Mouse (Mus musculus) embryonic facial prominence, embryonic 15.5 days (tissue): ENCODE measurements at regions not wholly inside any gene's neighbourhood (a gene's known extent, or its start where the extent isn't known, plus 50 kb on each side); places are given as distances from the start of the nearest gene placed in this dataset.
A peak's percentile ranks its signal among the peaks of the same experiment; 100 is the strongest.

ENCODE experiments used
- ATAC-seq: fragments of 200-750 bp; cut with Nextera tagmentation; 2 replicates; pipeline ENCODE4 v1.8.0; 2017; ENCODE audit warnings: low read depth, moderate TSS enrichment; ENCODE audit not compliant: insufficient number of reproducible peaks, low FRiP score, low TSS enrichment
- H3K27ac ChIP-seq: fragments of 300-500 bp; sonication (generic); replicated peaks from 2 replicates; pipeline ENCODE4 v1.5.1; 2015; ENCODE audit warnings: mild to moderate bottlenecking, inconsistent platforms
- H3K27me3 ChIP-seq: fragments of 300-500 bp; sonication (generic); 2 replicates; pipeline ENCODE4 v1.6.1; 2015; ENCODE audit warnings: inconsistent platforms
- H3K36me3 ChIP-seq: fragments of 300-500 bp; sonication (generic); 2 replicates; pipeline ENCODE4 v1.6.1; 2015; ENCODE audit warnings: mild to moderate bottlenecking, inconsistent platforms
- H3K4me1 ChIP-seq: fragments of 300-500 bp; sonication (generic); 2 replicates; pipeline ENCODE4 v1.6.1; 2015; ENCODE audit warnings: inconsistent platforms
- H3K4me2 ChIP-seq: fragments of 300-500 bp; sonication (generic); replicated peaks from 2 replicates; pipeline ENCODE4 v1.6.1; 2015; ENCODE audit warnings: mild to moderate bottlenecking, inconsistent platforms
- H3K4me3 ChIP-seq: fragments of 300-500 bp; sonication (generic); replicated peaks from 2 replicates; pipeline ENCODE4 v1.5.1; 2015; ENCODE audit warnings: mild to moderate bottlenecking, inconsistent platforms
- H3K9ac ChIP-seq: fragments of 300-500 bp; sonication (generic); 2 replicates; pipeline ENCODE4 v1.6.1; 2015; ENCODE audit warnings: inconsistent platforms
- H3K9me3 ChIP-seq: fragments of 300-500 bp; sonication (generic); replicated peaks from 2 replicates; pipeline ENCODE4 v1.6.1; 2016; ENCODE audit warnings: inconsistent platforms
- WGBS: fragments of 180-500 bp; shearing (Covaris S2); methylation state at CpG from one replicate; pipeline ENCODE4 v1.1.7; 2015; 5-methylcytosine and 5-hydroxymethylcytosine counted together

DNA sequence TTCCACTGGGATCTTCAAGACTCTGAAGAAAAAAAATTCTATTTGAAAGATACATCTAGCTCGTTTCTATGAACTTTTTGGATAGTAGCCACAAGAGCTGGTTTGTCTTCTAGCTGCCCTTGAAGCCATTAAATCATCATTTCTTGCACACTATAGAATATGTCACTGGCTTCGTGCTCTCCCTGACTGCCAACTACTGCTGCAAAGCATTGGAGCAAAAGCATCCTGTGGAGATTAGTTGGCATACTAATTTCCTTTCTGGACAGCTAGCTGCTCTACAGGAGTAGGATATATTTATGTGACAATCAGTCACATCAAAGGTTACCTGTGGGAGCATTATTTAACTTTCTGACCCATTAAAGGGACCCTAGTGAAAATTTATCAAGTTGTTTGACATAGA, 243.1 kb downstream of the Pdgfc start:
- H3K36me3 ChIP-seq, result no peaks in the 10 kb centered on the region

DNA sequence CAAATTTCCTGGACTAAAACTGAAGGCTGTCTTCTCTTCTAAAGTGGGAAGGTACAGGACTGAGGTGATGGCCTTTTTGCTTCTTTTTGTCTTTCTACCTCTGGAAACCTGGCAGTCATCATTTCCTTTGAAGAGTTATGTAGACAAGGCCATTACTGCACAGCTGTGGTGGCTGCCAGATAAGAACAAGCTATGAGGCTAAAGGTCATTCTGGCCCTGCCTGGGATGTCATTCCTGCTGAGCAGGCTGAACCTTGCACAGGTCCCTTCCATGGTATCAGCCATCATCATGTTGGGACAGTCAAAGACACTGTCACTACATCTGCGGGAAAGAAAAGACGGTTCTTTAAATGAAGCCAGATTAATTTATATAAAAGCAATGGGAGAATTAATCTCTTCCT, 253.5 kb downstream of the Pdgfc start:
- no peak for ATAC-seq
- Histone ChIP-seq H3K9ac (no peak overlapping the region), H3K36me3 (no peaks in the 10 kb centered on the region), H3K9me3 (no peaks in the 10 kb centered on the region), H3K4me1 (no peaks in the 10 kb centered on the region), H3K27me3 (no peaks in the 10 kb centered on the region), H3K4me2 (no peak overlapping the region), H3K27ac (no peak overlapping the region), H3K4me3 (no peak overlapping the region)
- WGBS, result 85% methylated on average over 2 of the region's 2 CpGs

More for the DNA sequence above, 243.1 kb downstream of the Pdgfc start:
- WGBS, result 62% methylated on average over 2 of the region's 2 CpGs
- Histone ChIP-seq H3K9me3 (no peaks in the 10 kb centered on the region), H3K4me1 (no peaks in the 10 kb centered on the region), H3K4me2 (no peak overlapping the region), H3K9ac (no peak overlapping the region), H3K27ac (no peak overlapping the region), H3K4me3 (no peak overlapping the region), H3K27me3 (no peaks in the 10 kb centered on the region)
- no peak for ATAC-seq

DNA sequence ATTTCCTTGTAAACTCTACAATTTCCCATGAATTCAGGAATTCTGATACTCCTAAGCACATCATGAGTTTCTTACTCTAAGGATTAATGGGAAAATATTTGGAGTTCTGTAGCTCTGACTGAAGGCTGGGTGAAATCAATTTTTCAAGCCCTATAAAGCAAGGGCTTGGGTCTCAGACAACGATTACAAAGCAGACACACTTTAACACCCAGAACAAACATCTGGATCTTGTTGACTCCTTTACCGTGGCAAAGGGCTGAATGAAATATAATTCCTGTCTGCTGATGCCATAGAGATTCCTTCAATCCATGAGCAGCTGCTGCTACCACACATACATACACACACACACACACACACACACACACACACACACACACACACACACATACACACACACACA, 256.2 kb downstream of the Pdgfc start:
- no peak overlapping the region for H3K4me3 ChIP-seq
- no peak overlapping the region for H3K9ac ChIP-seq
- H3K27me3 ChIP-seq, result no peaks in the 10 kb centered on the region
- ATAC-seq, result peak; percentile 57; the same call in 1 of the 2 replicates
- no peak overlapping the region for H3K4me2 ChIP-seq
- H3K9me3 ChIP-seq, result no peaks in the 10 kb centered on the region
- H3K4me1 ChIP-seq, result no peaks in the 10 kb centered on the region
- WGBS, result 9% methylated on average over 2 of the region's 2 CpGs
- no peak overlapping the region for H3K27ac ChIP-seq
- H3K36me3 ChIP-seq, result no peaks in the 10 kb centered on the region

DNA sequence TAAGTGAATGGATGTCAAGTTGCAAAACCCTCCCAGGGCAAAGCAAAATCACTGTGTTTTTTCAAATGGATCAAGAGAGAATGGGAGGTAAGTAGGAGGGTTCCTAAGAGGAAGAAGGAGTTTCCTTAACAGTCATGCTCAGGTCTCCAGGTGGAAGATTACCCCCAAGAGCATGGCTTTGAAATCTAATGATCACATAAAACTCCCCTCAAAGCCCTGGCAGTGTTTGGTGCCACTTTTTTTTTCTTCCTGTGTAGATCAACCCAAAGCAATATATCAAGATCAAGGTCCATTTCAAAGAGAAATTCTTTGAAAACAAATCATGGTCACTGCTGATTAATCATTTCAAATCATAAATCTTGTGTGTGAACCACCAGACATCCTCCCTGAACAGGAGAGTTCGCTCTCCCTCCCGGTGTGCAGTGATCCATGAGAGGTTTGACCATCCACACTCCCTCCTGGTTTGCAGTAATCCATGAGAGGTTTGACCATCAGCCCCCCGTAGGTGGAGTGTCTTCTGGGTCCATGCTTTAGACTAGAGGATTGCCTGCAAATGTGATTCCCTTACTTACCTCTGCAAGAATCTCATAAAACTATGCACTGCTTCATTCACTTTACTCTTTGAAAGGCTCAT, 257.1 kb downstream of the Pdgfc start:
- H3K27me3 ChIP-seq, result no peaks in the 10 kb centered on the region
- H3K4me3 ChIP-seq, result no peak overlapping the region
- no peaks in the 10 kb centered on the region for H3K4me1 ChIP-seq
- no peak overlapping the region for H3K9ac ChIP-seq
- no peak for ATAC-seq
- no peak overlapping the region for H3K4me2 ChIP-seq
- no peak overlapping the region for H3K27ac ChIP-seq
- H3K9me3 ChIP-seq, result no peaks in the 10 kb centered on the region
- WGBS, result 70% methylated on average over 3 of the region's 3 CpGs
- H3K36me3 ChIP-seq, result no peaks in the 10 kb centered on the region

DNA sequence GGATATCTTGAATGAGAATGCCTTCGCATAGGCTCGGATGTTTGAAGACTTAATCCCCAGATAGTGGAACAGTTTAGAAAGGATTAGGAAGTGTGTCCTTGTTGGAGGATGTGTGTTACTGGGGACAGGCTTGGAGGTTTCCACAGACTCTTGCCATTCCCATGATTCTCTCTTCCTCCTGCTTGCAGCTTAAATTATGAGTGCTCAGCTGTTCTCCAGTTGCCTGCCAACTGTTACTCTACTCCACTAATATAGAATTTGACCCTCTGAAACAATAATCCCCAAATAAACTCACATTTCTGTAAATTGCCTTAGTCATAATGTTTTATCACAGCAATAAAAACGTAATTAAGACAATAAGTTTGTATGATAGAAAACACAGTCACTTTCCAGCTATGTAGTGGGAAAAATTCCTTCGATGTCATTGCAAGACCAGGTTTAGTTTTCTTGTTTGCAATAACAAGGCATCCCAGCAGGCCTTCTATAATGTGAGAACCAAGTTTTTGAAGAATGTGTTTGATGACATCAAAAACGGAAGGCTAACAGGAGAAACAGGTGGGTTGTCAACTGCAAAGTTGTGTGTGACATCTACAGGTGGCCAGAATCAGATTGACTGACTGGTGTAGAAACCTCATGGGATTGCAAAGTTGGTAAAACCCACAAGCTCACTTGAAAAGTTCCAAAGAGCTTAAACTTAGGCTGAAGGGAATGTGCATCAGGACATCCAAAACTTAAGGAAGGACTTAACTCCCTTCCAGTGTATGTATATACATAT, 268.0 kb downstream of the Pdgfc start:
- H3K27ac ChIP-seq, result no peak overlapping the region
- H3K9ac ChIP-seq, result no peak overlapping the region
- no peaks in the 10 kb centered on the region for H3K36me3 ChIP-seq
- H3K4me3 ChIP-seq, result no peak overlapping the region
- H3K4me2 ChIP-seq, result no peak overlapping the region
- H3K9me3 ChIP-seq, result no peaks in the 10 kb centered on the region
- no peaks in the 10 kb centered on the region for H3K27me3 ChIP-seq
- ATAC-seq, result no peak
- no peaks in the 10 kb centered on the region for H3K4me1 ChIP-seq
- WGBS, result 80% methylated on average over 5 of the region's 5 CpGs

DNA sequence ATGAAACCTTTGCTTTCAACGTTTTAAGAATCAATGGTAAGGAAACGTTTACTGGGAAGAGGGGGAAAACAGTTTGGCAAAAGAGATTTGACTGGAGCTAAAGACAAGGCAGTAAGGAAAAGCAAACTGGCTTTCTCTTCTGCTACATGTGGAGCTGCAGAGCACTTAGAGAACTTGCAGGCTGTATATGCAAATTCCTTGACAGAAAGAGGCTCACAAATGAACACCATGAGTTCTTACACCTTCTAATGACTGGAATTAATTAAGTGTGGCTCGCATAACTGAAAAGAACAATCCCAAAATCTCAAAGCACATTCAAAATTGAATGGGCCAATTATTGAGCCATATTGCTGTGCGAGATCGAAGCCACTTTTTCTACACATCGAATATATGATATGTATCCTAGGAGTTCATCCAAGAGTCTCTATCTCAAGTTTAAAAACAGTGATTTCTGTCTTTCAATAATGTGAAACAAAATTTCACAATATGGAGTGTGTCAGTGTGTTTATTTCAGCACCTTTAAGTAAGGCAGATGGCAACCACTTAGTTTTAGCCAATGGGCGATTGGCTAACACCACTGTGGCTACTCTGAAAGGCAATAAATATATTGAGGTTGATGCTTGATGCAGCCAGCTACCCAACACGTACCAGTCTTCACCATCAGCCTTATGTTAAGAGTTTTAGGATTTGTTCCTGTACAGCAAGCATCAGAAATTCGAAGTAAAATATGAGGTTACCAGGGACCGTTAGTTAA, 269.4 kb downstream of the Pdgfc start:
- 72% methylated on average over 10 of the region's 10 CpGs for WGBS

DNA sequence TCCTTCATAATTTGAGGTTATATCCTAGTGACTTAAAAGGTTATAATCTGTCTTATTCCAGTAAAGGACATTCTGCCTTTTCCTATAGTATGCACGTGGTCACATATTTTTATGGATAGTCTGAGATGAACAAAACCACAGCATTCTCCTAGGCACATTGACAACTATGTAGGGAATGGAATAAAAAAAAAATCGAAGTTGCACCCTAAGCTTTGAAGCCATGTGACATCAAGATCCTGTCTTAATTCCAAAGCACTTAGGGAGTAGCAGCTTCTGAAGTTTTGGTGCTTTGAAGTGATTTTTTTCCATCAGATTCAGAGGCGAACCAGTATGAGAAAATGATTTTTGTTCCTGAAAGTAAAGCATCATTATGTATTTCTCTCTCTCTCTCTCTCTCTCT, 290.6 kb downstream of the Pdgfc start:
- H3K27me3 ChIP-seq, result no peaks in the 10 kb centered on the region
- H3K27ac ChIP-seq, result no peak overlapping the region
- H3K4me2 ChIP-seq, result no peak overlapping the region
- H3K36me3 ChIP-seq, result no peaks in the 10 kb centered on the region
- H3K9ac ChIP-seq, result no peak overlapping the region
- no peaks in the 10 kb centered on the region for H3K9me3 ChIP-seq
- 34% methylated on average over 3 of the region's 3 CpGs for WGBS
- no peak for ATAC-seq
- H3K4me3 ChIP-seq, result no peak overlapping the region
- no peaks in the 10 kb centered on the region for H3K4me1 ChIP-seq

More for the DNA sequence above, 269.4 kb downstream of the Pdgfc start:
- Histone ChIP-seq H3K9ac (no peak overlapping the region), H3K27me3 (no peaks in the 10 kb centered on the region), H3K27ac (no peak overlapping the region), H3K9me3 (no peaks in the 10 kb centered on the region), H3K36me3 (no peaks in the 10 kb centered on the region), H3K4me2 (no peak overlapping the region), H3K4me3 (no peak overlapping the region), H3K4me1 (no peaks in the 10 kb centered on the region)
- no peak for ATAC-seq

DNA sequence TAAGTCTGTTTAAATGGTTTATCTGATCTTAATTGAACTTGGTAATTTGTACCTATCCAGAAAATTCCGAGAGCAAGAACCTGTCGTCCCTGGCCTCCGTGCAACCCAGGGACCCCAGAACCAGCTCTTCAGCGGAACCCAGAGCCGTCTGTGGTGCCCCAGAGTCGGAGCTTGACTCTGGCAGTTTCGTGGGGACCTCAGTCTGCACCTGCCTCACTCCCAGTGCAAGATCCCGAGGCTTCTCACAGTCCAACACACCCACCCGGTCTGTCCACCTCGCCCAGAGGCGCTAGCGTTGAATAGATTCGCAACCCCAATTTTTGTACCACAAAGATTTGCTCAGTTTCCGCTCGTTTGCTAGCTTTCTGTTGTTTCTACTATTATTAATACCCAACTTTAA, 315.5 kb downstream of the Pdgfc start:
- no peak overlapping the region for H3K9ac ChIP-seq
- H3K9me3 ChIP-seq, result no peaks in the 10 kb centered on the region
- no peak overlapping the region for H3K27ac ChIP-seq
- H3K4me2 ChIP-seq, result no peak overlapping the region
- no peak overlapping the region for H3K4me3 ChIP-seq
- H3K27me3 ChIP-seq, result no peaks in the 10 kb centered on the region
- WGBS, result 89% methylated on average over 15 of the region's 15 CpGs
- ATAC-seq, result no peak
- H3K4me1 ChIP-seq, result no peaks in the 10 kb centered on the region
- no peaks in the 10 kb centered on the region for H3K36me3 ChIP-seq

DNA sequence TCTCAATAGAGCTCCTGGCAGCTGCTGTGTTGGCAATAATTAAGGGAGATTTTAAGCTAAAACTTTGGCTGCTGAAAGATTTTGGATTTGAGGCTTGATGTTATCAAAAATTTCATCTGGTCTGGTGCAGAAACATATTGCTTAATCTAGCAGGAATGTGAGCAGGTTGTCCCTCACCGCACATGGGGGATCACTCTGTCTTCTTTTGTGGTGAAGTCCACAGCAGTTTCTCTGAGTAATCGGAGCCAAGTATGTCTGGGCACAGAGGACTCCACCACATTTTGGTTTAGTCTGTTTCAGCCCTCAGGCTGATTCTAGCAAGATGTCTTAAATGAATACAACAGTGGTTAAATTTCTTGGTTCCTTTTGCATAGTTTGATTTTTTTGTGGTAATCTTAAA, 331.7 kb downstream of the Pdgfc start:
- Histone ChIP-seq H3K4me1 (peaks cover 4% of the 10 kb centered on the region), H3K27me3 (no peaks in the 10 kb centered on the region), H3K9me3 (no peaks in the 10 kb centered on the region), H3K9ac (no peak overlapping the region), H3K36me3 (no peaks in the 10 kb centered on the region), H3K4me2 (no peak overlapping the region), H3K4me3 (no peak overlapping the region), H3K27ac (no peak overlapping the region)
- WGBS, result 22% methylated on average over 2 of the region's 2 CpGs
- ATAC-seq, result no peak; the same call in 1 of the 2 replicates

DNA sequence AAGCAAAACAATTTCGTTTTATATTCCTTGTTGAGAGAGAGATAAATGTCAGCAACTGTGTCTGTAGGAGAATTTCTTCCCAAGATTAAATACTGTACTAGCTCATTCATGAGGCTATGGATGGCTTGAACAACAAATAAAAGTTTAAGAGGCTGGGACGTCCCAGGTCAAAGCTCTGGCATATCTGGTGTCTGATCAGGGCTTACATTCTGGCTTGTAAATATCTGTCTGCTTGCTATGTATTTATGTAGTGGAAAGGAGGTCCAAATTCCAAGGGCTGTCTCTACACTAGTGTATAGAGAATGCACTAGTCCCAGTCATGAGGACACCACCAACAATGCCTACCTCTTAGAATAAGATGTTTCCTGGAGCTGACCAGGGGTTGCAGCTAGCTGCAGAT, 332.4 kb downstream of the Pdgfc start:
- Histone ChIP-seq H3K4me3 (no peak overlapping the region), H3K36me3 (no peaks in the 10 kb centered on the region), H3K9me3 (no peaks in the 10 kb centered on the region), H3K9ac (no peak overlapping the region), H3K4me1 (peaks cover 4% of the 10 kb centered on the region), H3K4me2 (no peak overlapping the region), H3K27ac (no peak overlapping the region), H3K27me3 (no peaks in the 10 kb centered on the region)
- no peak for ATAC-seq
- WGBS, result 58% methylated on average over 2 of the region's 2 CpGs

DNA sequence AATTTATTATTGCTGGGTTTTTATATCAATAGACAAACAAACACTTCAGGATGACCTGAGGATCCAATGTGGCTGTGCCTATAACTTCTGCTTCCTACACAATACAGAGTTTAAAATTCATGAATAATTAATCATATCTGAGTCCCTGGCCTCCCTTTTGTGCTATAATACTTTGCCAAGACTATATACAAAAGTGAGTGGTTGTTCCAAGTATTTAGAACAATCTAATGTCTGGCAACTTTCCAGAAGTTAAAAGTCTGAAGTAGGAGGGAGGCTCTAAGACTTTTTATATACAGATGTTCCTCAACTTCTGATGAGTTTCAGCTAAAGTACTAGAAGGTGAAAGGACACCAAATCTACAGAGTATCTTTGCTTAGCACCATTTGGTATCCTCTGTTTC, 333.5 kb downstream of the Pdgfc start:
- Histone ChIP-seq H3K4me2 (no peak overlapping the region), H3K4me1 (peaks cover 4% of the 10 kb centered on the region), H3K4me3 (no peak overlapping the region), H3K36me3 (no peaks in the 10 kb centered on the region), H3K27ac (no peak overlapping the region), H3K27me3 (no peaks in the 10 kb centered on the region), H3K9me3 (no peaks in the 10 kb centered on the region), H3K9ac (no peak overlapping the region)
- ATAC-seq, result no peak
